Mouse (Mus musculus) adrenal gland, postnatal 36 days (tissue): ENCODE measurements at regions not wholly inside any gene's neighbourhood (a gene's known extent, or its start where the extent isn't known, plus 50 kb on each side); places are given as distances from the start of the nearest gene placed in this dataset.
A peak's percentile ranks its signal among the peaks of the same experiment; 100 is the strongest.

ENCODE experiments used
- DNase-seq, 2 experiments: peaks; one replicate each; pipeline ENCODE4 v3.0.0; 2021; ENCODE audit warnings: mixed read lengths in 1 of 2

DNA sequence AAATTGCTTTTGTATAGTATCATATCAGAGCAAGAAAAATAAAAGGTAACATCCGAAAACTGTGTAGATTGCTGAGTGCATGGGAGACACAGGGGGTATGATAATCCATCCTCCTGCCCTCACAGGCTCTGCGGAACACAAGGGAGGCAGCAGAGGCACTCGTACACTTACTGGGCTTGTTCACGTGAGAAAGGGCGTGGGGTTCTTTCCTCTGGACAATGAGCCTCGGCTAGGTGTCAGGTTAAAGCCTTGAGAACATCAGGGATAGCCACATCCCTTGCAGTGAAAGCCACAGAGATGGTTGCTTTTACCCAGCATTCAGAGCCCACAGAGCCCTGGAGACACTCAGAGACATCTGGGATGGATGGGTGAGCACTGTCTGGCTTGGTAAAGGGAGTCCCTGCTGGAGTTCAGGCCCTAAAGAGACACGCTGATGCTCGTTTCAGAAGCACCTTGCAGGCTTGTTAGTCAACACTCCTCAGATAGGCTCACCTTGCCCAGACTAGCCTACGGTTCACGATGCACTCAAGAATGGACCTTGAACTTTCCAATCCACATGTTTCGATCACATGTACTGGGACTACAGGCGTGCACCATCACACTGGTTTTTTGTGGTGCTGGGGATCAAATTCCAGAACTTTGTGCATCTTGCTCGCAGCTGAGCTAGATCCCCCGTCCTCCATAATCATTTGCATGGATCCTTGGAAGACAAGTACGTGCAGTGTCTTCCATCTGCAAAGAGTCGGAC is 83.5 kb upstream of the Spin1 start:
- no peak for DNase-seq

DNA sequence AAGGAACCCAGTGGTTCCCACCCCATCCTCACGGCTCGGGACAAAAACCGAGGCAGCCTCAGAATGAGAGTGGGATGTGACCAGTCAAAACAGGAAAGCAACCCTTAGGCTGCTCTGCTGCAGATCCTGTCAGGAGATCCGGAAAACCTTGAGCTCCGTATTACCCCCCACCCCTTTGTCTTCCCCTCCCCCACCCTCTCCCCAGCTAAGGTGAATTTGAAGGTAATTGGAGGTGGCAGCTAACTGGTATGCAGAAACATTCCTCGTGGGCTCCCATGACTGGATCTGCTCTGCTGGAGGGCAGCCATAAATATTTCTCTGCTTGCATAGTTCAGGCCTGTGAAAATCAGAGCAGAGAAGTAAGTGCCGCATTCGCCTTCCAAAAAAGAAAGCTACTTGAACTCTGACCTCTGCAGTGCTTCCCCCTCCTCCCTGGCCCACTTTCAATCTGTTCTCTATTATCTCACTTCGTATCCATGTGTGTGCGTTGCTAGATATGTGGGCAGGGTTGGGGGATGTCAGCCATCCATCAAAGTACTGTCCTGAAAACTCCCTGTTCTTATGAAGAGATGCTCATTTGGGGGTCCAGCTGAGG is 82.9 kb upstream of the Spin1 start:
- no peak for DNase-seq

DNA sequence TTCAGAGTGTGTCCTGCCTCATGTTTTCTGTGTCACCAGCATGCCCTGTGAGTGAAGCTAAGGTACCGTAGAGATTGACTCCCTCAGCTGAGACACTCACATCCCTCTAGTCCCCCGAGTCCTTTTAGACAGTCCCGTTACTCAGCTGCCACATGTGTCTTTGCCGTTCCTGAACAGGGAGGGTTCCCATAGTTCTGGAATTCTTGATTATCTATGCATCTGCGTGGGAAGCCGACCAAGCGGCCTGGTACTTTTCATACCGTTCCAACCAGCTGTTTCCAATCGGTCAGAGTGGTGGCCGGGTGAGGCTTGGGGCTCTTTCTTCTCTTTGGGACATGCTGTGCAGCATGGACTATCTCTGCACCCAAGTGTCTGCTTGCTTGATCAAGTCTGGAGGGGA is 82.3 kb upstream of the Spin1 start:
- DNase-seq: no peak

DNA sequence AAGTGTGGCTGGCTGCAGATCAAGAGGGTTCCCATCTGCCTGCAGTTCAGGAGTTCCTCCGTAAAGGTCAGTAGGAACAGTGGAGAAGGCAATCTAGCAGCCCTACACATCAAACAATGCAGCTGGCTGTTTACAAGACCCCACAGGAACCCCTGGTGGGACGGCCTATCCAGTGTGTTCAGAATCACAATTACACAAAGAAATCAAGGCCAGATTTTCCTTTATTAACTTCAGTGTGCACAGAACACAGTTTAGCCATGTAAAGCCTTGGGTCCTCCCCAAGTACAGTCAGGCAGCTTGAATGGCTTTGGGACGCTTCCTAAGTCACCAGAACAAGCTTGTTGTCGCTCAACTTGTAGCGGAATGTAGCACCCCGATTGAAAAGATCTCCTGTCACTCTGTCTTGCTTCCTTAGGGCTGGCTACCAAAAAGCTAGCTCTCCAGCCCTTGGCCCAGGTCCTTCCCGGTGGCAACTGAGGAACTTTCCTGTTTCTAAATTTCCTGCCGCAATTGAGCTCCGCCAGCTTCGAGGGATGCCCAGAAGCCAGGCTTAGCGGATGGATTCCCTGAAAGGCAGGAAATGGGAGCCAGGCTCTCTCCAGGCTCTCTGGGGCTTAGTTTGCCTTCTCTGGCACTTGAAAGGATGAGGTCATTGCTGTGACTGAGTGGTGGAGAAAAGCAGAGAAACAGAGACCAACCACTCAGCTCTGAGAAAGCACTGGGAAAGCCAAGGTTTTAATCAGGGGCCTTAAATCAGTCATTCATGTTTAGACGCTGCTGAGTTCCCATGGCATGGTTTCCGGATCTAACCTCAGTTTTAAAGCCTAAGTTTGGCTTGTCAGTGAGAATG is 78.1 kb upstream of the Spin1 start:
- DNase-seq: peak in 1 of 2 experiments; percentile 48

DNA sequence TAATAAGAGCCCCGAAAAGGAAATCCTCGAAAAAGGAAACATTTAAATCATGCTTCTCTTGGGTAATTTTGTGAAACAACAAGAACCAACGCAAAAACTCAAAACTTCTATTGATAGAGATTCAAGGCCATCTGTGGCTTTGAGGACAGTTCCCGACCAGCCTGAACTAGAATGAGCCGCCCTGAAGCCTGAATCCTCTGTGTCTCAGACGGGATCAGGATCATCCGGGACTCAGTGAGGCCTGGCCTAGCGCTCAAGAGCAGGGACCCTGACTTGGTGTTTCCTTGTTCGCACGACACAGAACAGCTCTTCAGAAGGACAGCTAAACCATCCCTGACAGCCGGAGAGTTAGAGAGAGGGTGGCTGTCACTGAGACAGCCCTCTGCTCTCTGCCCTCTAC is 77.4 kb upstream of the Spin1 start:
- DNase-seq: no peak

DNA sequence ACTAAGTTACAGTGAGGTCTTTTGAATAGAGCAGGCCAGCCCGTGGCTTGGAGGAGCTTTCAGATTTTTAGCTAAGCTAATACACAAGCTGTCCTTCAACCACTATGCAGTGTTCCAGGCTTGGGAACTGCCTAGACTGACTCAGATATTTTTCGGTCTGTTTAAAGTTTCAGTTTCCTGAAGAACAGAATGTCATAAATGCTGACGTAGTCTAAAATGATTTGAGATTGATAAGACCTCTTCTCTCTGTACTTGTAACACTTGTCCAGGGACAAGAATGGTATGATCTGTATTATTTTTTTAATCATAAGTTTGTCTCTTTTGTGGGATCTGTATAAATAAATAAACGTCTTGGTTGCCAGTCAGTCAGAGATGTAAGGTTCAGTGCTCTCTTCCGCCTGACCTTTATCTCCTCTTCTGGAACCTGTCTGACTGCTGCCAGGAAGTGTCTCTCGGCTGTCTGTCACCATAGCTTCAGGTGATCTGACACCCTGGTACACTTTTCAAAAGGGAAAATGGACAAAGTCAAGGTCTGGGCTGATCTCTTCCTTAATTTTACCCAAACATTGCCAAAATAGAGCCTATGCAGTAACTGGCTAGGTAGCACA is 74.3 kb upstream of the Spin1 start:
- DNase-seq: peak in 1 of 2 experiments; percentile 32

DNA sequence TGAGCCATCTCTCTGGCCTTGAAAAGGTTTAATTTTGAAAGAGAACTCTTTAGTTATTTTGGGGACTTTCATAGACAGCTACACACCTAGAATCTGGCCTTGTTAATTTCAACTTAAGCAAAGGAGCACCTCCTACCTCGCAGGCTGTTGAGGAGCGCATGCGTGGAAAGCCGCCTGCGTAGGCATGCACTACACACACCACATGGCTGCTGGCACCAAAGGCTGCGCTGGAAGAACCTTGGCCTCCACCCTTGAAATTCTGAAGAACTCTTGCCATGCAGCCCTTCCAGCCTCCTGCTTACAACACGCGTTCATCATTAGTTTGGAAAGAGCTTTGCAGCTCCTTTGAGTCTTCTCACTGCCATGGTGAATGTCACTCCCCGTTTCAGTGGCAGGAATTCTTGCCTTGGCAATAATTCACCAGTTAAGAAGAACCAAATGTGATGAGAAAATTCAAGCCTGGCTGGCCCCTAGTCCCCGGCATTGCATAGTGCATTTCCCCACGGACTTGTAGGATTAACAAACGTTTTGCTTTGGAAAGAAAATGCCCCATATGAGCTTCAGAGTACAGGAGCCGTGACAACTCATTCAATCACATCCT is 62.7 kb upstream of the Spin1 start:
- peak in 1 of 2 experiments; percentile 17 for DNase-seq

DNA sequence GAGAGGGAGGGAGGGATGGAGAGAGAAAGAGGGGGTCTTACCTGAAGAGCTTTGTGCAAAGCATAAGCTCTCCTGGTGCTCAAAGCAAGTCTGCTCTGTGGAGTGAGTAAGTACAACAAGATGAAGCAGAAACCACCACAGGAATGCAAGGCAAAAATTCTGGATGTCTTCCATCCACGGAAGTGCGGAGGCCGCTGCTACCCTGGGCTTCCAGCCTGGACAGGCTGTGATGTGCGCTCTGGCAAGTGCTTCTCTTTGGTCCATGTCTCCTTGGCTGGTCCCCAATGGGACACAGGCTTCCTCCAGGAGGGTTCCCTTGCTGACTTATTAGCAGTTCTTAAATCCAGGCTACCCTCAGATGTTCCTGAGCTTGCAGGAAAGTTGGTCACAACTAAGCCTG is 61.7 kb upstream of the Spin1 start:
- DNase-seq: no peak

DNA sequence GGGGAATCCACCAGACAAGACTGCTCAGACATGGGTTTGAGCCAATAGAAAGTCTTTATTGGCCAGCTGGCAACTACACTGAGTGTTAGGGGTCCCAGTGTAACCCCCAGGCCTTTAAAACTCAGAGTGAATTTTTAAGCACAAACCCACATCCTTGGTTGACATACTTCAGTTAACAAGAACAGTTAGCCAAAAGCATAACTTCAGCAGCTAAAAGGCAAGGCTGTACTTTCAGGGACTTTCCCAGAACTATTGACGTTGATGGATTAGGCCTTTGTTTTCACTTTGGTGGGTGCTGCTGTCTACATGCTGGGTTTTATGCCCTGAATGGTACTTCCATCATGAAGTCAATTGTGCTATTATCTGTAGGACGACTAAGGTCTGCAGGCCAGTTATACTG is 59.6 kb upstream of the Spin1 start:
- no peak for DNase-seq

DNA sequence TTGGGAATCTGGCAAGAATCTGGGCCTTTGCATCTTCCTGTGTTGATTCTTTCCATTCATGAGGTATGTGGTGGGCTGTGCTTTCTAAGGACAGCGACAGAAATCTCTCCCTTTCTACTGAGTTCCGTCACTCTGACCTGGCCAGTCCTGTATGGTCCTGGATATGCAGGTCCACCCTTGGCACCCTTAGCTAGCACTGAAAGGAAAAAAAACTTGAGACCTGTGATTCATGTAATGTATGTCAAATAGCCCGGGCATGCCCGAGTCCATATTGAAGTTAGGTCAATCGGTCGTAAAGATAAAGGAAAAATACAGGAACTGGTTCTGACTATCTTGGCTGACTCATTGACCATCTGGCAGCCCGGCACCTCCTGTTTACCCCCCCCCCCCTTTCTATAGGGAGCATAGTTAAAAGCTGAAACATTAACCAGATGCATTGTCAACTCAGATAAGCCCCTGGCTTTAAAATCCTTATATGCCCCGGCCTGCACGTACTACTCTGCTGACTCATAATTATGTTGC is 57.7 kb upstream of the Spin1 start:
- DNase-seq: no peak
